Mouse (Mus musculus): ENCODE measurements around the gene Pi4k2a. TPM values are rescaled to one million over a fixed set of nuclear protein-coding genes. Genes with fewer than 3 reads are reported as not detected.

Gene Pi4k2a
- 14.6 and 16.3 TPM in 2 replicates for polyA plus RNA-seq (2014; fragmentation: Nextera tagmentation; extraction: Ambion mirVana)

DNA sequence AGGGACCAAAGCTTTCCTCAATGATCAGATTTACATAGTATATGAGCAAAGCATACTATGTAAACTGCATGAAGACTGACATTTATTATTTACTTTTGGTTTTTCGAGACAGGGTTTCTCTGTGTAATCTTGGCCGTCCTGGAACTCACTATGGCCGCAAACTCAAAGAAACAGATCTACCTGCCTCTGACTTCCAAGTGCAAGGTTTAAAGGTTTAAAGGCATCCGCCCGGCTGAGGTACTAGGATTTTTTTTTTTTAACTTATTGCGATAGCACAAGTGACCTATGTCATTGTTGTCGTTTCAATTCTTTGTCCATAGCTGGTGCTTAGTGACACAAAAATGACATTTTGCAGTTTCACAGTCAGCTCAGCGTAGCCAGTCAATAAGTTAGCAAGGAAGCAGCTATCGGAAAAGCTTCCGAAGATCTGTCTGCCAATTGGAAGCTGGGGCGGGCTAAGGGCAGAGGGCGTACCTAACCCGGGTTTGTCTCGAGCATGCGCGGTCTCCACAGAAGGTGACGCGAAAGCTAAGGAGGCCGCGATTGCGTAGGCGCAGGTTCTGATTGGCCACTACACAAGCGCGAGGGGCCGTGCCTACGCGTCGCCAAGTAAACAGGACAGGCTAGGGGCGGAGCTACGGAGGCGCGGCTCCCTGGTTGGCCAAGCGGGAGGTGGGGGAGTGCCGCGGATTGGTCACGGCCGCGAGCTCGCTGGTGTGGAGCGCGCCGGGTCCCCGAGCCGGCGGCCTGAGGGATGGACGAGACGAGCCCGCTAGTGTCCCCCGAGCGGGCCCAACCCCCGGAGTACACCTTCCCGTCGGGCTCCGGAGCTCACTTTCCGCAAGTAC, at the start of gene Pi4k2a:
Gene Pi4k2a, plus strand, starts transcription at position 723 of the 848 bp plus-strand sequence.
- Histone ChIP-seq H3K36me3 (ENCODE audit: control insufficient read depth, insufficient read depth, low read length) (no peaks in the 10 kb centered on the region; the same call in 1 of the 2 replicates), H3K4me2 (peak within 1 kb of the TSS; percentile 87), H3K27ac (ENCODE audit: low read depth, low read length) (peak within 1 kb of the TSS; percentile 92), H3K4me1 (ENCODE audit: control insufficient read depth, insufficient read depth, low read length) (peaks cover 17% of the 10 kb centered on the region), H3K9ac (ENCODE audit: low read depth, low read length) (peak within 1 kb of the TSS; percentile 91), H3K9me3 (replicated peaks; ENCODE audit: control insufficient read depth, low read length) (no peaks in the 10 kb centered on the region), H3K27me3 (ENCODE audit: control insufficient read depth, insufficient read depth, low read length) (no peaks in the 10 kb centered on the region), H3K4me3 (ENCODE audit: low read depth, low read length) (peak within 1 kb of the TSS; percentile 94)
- WGBS (ENCODE audit: insufficient replicate concordance): under 1% methylated on average over 54 of the region's 55 CpGs
- peak; percentile 97 for ATAC-seq (replicated peaks; ENCODE audit: insufficient number of reproducible peaks, low FRiP score, low TSS enrichment)

DNA sequence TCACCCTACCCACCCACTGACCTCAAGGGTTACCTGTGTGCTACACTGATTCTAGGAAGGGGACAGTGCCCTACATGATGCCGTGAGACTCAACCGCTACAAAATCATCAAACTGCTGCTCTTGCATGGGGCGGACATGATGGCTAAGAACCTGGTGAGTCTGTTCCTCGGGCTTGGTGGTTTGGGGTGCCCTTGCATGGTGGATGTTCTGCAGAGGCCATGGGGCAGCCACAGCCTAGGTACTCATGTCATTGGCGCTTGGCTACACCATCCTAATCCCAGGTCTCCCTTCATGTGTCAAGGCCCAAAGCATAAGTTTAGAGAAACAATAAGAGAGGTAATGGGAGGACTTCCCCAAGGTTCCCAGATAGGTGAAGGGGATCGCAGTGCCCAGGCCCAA, 46.3 kb upstream of the Pi4k2a start:
- Histone ChIP-seq H3K9ac (ENCODE audit: low read depth, low read length) (no peak overlapping the region), H3K27me3 (ENCODE audit: control insufficient read depth, insufficient read depth, low read length) (peaks cover 6% of the 10 kb centered on the region; the same call in 1 of the 2 replicates), H3K4me1 (ENCODE audit: control insufficient read depth, insufficient read depth, low read length) (0 out of 2 replicates have a peak, but pooled peaks cover 4% of the 10 kb centered on the region), H3K9me3 (replicated peaks; ENCODE audit: control insufficient read depth, low read length) (no peaks in the 10 kb centered on the region), H3K4me2 (no peak overlapping the region), H3K4me3 (ENCODE audit: low read depth, low read length) (no peak overlapping the region), H3K36me3 (ENCODE audit: control insufficient read depth, insufficient read depth, low read length) (no peaks in the 10 kb centered on the region), H3K27ac (ENCODE audit: low read depth, low read length) (no peak overlapping the region)
- no peak for ATAC-seq (replicated peaks; ENCODE audit: insufficient number of reproducible peaks, low FRiP score, low TSS enrichment)
- WGBS (ENCODE audit: insufficient replicate concordance): 93% methylated on average over 6 of the region's 6 CpGs

DNA sequence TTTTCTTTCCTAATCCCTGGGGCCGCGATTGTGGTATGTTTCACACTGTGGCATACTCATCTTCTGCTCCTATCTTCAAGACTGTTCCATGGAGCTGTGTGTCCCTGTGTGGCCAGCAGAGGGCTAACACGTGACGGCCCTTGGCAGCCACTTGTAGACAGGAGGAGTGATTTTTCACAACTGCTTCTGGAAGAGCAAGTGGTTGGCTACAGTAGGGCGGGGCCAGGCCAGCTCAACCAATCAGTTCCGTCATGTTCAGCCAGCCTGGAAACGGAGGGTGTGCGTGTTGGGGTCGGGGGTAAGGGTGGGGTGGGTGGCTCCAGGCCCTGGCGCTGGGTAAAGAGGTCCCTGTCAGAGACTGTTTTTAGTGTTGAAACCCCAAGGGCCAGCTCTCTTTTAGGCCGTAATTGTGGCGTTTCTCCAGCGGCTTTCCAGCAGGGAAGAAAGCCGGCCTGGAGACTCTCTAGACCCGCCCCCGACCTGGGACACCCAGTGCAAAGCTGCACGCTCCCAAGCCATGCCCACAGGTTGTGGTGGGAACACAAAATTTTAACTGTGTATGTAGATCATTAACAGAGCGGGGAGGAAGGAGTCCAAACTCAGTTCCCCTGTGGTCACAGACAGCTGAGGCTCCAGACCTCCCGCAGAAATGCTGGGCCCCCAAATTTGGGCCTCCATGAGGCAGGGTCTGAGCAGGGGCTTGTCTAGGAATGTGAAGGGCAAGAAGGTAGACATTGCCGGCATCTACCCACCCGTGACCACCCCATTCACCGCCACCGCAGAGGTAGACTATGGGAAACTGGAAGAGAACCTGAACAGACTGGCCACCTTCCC, 44.8 kb upstream of the Pi4k2a start, which contains the start of gene Hoga1:
Gene Hoga1, plus strand, starts transcription at position 342 of the 834 bp plus-strand sequence.
- peak; percentile 82 for ATAC-seq (replicated peaks; ENCODE audit: insufficient number of reproducible peaks, low FRiP score, low TSS enrichment)
- Histone ChIP-seq H3K9ac (ENCODE audit: low read depth, low read length) (peak within 1 kb of the TSS; percentile 61; the same call in 1 of the 2 replicates), H3K27me3 (ENCODE audit: control insufficient read depth, insufficient read depth, low read length) (peaks cover 1% of the 10 kb centered on the region; the same call in 1 of the 2 replicates), H3K4me1 (ENCODE audit: control insufficient read depth, insufficient read depth, low read length) (0 out of 2 replicates have a peak, but pooled peaks cover 4% of the 10 kb centered on the region), H3K4me3 (ENCODE audit: low read depth, low read length) (peak within 1 kb of the TSS; percentile 34), H3K36me3 (ENCODE audit: control insufficient read depth, insufficient read depth, low read length) (no peaks in the 10 kb centered on the region), H3K9me3 (replicated peaks; ENCODE audit: control insufficient read depth, low read length) (no peaks in the 10 kb centered on the region), H3K4me2 (peak within 1 kb of the TSS; percentile 62), H3K27ac (ENCODE audit: low read depth, low read length) (no peak within 1 kb of the TSS)
- WGBS (ENCODE audit: insufficient replicate concordance): 18% methylated on average over 23 of the region's 23 CpGs

DNA sequence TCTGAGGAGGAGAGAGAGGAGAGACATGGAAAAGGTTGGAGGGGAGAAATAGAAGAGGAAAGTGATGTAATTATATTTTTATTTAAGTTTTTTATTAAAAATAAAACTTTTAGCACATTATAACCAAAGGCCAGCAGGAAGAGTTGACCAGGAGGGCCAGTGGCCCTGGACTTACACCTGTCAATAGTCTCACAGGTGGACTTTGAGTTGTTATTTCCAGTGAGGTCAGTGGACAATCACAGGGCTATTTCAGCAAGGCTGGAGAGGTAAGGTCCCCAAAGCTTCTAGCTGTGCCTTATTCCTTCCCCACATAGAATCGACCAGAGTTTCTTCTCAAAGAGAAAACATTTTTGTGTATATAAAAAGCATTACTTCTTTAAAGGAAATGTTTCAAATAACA, 40.0 kb upstream of the Pi4k2a start:
- Histone ChIP-seq H3K27me3 (ENCODE audit: control insufficient read depth, insufficient read depth, low read length) (no peaks in the 10 kb centered on the region), H3K9ac (ENCODE audit: low read depth, low read length) (no peak overlapping the region), H3K4me1 (ENCODE audit: control insufficient read depth, insufficient read depth, low read length) (0 out of 2 replicates have a peak, but pooled peaks cover 4% of the 10 kb centered on the region), H3K9me3 (replicated peaks; ENCODE audit: control insufficient read depth, low read length) (no peaks in the 10 kb centered on the region), H3K4me3 (ENCODE audit: low read depth, low read length) (no peak overlapping the region), H3K36me3 (ENCODE audit: control insufficient read depth, insufficient read depth, low read length) (no peaks in the 10 kb centered on the region), H3K27ac (ENCODE audit: low read depth, low read length) (no peak overlapping the region), H3K4me2 (no peak overlapping the region)
- ATAC-seq (replicated peaks; ENCODE audit: insufficient number of reproducible peaks, low FRiP score, low TSS enrichment): no peak
- 71% methylated on average over 1 of the region's 1 CpGs for WGBS (ENCODE audit: insufficient replicate concordance)

DNA sequence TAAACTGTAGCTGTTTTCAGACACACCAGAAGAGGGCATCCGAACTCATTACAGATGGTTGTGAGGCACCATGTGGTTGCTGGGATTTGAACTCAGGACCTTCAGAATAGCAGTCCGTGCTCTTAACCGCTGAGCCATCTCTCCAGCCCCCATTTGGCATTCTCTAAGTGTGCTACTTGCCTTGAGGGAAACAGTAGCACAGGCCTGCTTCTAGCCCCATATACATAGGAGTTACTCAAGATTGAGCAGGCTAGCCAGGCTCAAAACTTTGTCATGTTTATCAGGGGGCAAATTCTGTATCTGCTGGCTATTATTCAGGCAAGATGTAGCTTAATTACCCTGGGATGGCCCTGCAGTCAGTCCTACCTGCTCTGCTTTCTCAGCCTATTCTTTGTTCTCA, 38.9 kb upstream of the Pi4k2a start:
- WGBS (ENCODE audit: insufficient replicate concordance): 75% methylated on average over 3 of the region's 3 CpGs
- no peaks in the 10 kb centered on the region for H3K4me1 ChIP-seq (ENCODE audit: control insufficient read depth, insufficient read depth, low read length)
- H3K4me2 ChIP-seq: no peak overlapping the region
- H3K36me3 ChIP-seq (ENCODE audit: control insufficient read depth, insufficient read depth, low read length): no peaks in the 10 kb centered on the region
- no peak overlapping the region for H3K9ac ChIP-seq (ENCODE audit: low read depth, low read length)
- H3K27me3 ChIP-seq (ENCODE audit: control insufficient read depth, insufficient read depth, low read length): no peaks in the 10 kb centered on the region
- no peak overlapping the region for H3K27ac ChIP-seq (ENCODE audit: low read depth, low read length)
- H3K4me3 ChIP-seq (ENCODE audit: low read depth, low read length): no peak overlapping the region
- ATAC-seq (replicated peaks; ENCODE audit: insufficient number of reproducible peaks, low FRiP score, low TSS enrichment): no peak
- H3K9me3 ChIP-seq (replicated peaks; ENCODE audit: control insufficient read depth, low read length): no peaks in the 10 kb centered on the region

DNA sequence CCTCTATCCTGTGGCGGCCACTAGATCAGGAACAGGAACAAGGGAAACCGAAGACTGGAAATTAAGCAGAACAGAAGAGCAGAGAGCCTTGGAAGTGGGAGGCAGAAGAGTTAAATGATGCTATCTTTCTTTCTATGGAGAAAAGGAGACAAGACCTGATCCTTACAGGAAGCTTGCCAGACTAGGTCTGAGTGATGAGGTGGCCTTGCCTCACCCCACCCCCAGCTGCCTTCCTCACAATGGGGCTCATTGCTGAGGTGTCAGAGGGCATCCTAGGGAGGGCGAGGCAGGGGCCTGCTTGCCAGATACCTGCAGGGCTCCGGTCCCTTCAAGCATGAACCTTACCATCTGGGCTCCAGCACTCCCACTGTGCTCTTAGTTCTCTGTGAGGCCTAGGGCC, 38.3 kb upstream of the Pi4k2a start, which contains the start of gene 4933411K16Rik:
Gene 4933411K16Rik, plus strand, starts transcription at position 301 of the 400 bp plus-strand sequence.
- Histone ChIP-seq H3K36me3 (ENCODE audit: control insufficient read depth, insufficient read depth, low read length) (no peaks in the 10 kb centered on the region), H3K27me3 (ENCODE audit: control insufficient read depth, insufficient read depth, low read length) (no peaks in the 10 kb centered on the region), H3K9me3 (replicated peaks; ENCODE audit: control insufficient read depth, low read length) (no peaks in the 10 kb centered on the region), H3K4me3 (ENCODE audit: low read depth, low read length) (no peak within 1 kb of the TSS), H3K27ac (ENCODE audit: low read depth, low read length) (no peak within 1 kb of the TSS), H3K4me2 (no peak within 1 kb of the TSS), H3K9ac (ENCODE audit: low read depth, low read length) (no peak within 1 kb of the TSS), H3K4me1 (ENCODE audit: control insufficient read depth, insufficient read depth, low read length) (no peaks in the 10 kb centered on the region)
- ATAC-seq (replicated peaks; ENCODE audit: insufficient number of reproducible peaks, low FRiP score, low TSS enrichment): no peak
- WGBS (ENCODE audit: insufficient replicate concordance): 59% methylated on average over 4 of the region's 4 CpGs

DNA sequence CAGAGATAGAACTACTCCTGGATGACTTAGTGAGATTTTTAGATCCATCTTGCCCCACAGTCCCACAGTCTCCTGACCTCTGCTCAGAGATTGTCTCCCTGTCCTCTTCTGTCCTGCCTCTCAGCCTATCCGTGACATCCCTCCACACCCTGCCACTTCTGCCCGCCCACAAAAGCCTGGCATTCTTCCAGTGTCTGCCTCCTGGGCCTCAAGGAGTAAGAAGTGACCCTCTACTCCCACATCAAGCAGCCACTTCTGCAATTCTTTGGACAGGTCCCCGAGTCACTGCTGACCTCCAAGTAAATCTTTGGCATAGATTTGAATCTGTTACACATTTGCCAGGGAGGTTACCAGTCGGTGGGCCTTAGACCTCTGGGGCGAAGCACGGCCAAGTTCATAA, 36.0 kb upstream of the Pi4k2a start:
- 76% methylated on average over 6 of the region's 6 CpGs for whole genome bisulfite sequencing (ENCODE audit: insufficient replicate concordance)
- no peaks in the 10 kb centered on the region for H3K4me1 ChIP-seq (ENCODE audit: control insufficient read depth, insufficient read depth, low read length)

DNA sequence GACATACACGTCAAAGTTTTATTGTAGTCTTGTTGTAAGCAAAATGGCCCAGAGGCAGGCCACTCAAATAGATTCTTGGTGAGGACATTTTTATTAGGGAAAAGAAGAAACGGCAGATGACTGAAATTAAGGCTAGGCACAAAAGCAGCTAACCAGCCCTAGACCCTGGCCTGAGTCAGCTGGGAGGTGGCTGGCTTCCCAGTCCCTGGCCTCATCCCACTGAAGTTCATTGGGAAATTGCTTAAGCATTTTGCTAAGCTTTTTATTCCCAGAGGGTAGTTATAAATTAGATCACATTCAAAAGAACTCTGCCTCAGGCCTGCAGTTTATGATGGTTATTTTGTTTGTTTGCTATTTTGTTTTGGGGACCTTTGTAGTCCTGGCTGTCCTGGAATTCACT, 34.4 kb upstream of the Pi4k2a start:
- no peaks in the 10 kb centered on the region for H3K9me3 ChIP-seq (replicated peaks; ENCODE audit: control insufficient read depth, low read length)
- H3K27ac ChIP-seq (ENCODE audit: low read depth, low read length): no peak overlapping the region
- H3K4me2 ChIP-seq: no peak overlapping the region
- no peaks in the 10 kb centered on the region for H3K4me1 ChIP-seq (ENCODE audit: control insufficient read depth, insufficient read depth, low read length)
- no peak overlapping the region for H3K9ac ChIP-seq (ENCODE audit: low read depth, low read length)
- no peaks in the 10 kb centered on the region for H3K36me3 ChIP-seq (ENCODE audit: control insufficient read depth, insufficient read depth, low read length)
- no peak overlapping the region for H3K4me3 ChIP-seq (ENCODE audit: low read depth, low read length)
- no peak for ATAC-seq (replicated peaks; ENCODE audit: insufficient number of reproducible peaks, low FRiP score, low TSS enrichment)
- WGBS (ENCODE audit: insufficient replicate concordance): 75% methylated on average over 2 of the region's 2 CpGs
- H3K27me3 ChIP-seq (ENCODE audit: control insufficient read depth, insufficient read depth, low read length): no peaks in the 10 kb centered on the region

More for the DNA sequence above, 36.0 kb upstream of the Pi4k2a start:
- Histone ChIP-seq H3K4me3 (ENCODE audit: low read depth, low read length) (no peak overlapping the region), H3K9ac (ENCODE audit: low read depth, low read length) (no peak overlapping the region), H3K9me3 (replicated peaks; ENCODE audit: control insufficient read depth, low read length) (no peaks in the 10 kb centered on the region), H3K27ac (ENCODE audit: low read depth, low read length) (no peak overlapping the region), H3K36me3 (ENCODE audit: control insufficient read depth, insufficient read depth, low read length) (no peaks in the 10 kb centered on the region), H3K4me2 (no peak overlapping the region), H3K27me3 (ENCODE audit: control insufficient read depth, insufficient read depth, low read length) (no peaks in the 10 kb centered on the region)
- ATAC-seq (replicated peaks; ENCODE audit: insufficient number of reproducible peaks, low FRiP score, low TSS enrichment): no peak

Data from heart, embryonic 11.5 days (tissue).